Comparison of ENCODE assay signal across 17 mouse cellular contexts in genomic region chr11:96347717-96348116, GRCm38 (mm10). TPM values are rescaled to one million over a fixed set of nuclear protein-coding genes. Genes with fewer than 3 reads are reported as not detected.
DNase-seq lines count a peak whose midpoint lies in the region; ATAC-seq and TF ChIP-seq lines count a peak whose summit lies in the region.
"Had no signal": no experiment of that assay in that cellular context is flagged by ENCODE, and none has a peak within 500 bp of the region (broad histone marks: within the 10 kb centered on the region; RNA-seq: fewer than 3 reads in every experiment).

No protein-coding gene starts in this region.

- no peak for DNase-seq in heart, embryonic 10.5 days (ENCODE audit: low spot score)
- DNase-seq in heart, postnatal 14 days: no peak
- DNase-seq in lung, embryonic 14.5 days: no peak
- no peak for DNase-seq in lung, postnatal 14 days
- DNase-seq: cerebellum, adult 18-20 months; gastrocnemius, adult 2 months; liver, embryonic 13.5 days had no signal

- H3K36me3 ChIP-seq in heart, embryonic 10.5 days: 0 out of 2 replicates have a peak, but pooled peaks cover 2% of the 10 kb centered on the region
- peaks cover 35% of the 10 kb centered on the region for H3K36me3 ChIP-seq in lung, embryonic 14.5 days (ENCODE audit: insufficient read depth)
- no peaks in the 10 kb centered on the region for H3K36me3 ChIP-seq in hindbrain, embryonic 15.5 days
- H3K36me3 ChIP-seq in neural tube, embryonic 15.5 days: no peaks in the 10 kb centered on the region
- no peaks in the 10 kb centered on the region for H3K36me3 ChIP-seq in forebrain, embryonic 12.5 days (replicated peaks)
- H3K36me3 ChIP-seq: liver, embryonic 13.5 days; midbrain, embryonic 12.5 days had no signal

- H3K4me3 ChIP-seq in heart, embryonic 10.5 days: peak overlapping the region; percentile 47
- peak overlapping the region; percentile 27; the same call in 1 of the 2 replicates for H3K4me3 ChIP-seq in lung, embryonic 14.5 days (ENCODE audit: low read depth, low read length)
- H3K4me3 ChIP-seq in hindbrain, embryonic 15.5 days: no peak overlapping the region
- H3K4me3 ChIP-seq in neural tube, embryonic 15.5 days (replicated peaks): no peak overlapping the region
- no peak overlapping the region for H3K4me3 ChIP-seq in forebrain, embryonic 12.5 days (replicated peaks)
- H3K4me3 ChIP-seq: gastrocnemius, adult 2 months; liver, embryonic 13.5 days; midbrain, embryonic 12.5 days had no signal

- H3K27ac ChIP-seq in heart, embryonic 10.5 days: peak overlapping the region; percentile 77
- peak overlapping the region; percentile 98 for H3K27ac ChIP-seq in lung, embryonic 14.5 days (ENCODE audit: low read depth)
- H3K27ac ChIP-seq in hindbrain, embryonic 15.5 days (replicated peaks): peak overlapping the region; percentile 97
- H3K27ac ChIP-seq in neural tube, embryonic 15.5 days (replicated peaks): peak overlapping the region; percentile 99
- no peak overlapping the region for H3K27ac ChIP-seq in forebrain, embryonic 12.5 days
- H3K27ac ChIP-seq: gastrocnemius, adult 2 months; liver, embryonic 13.5 days; midbrain, embryonic 12.5 days had no signal

- 17% methylated on average over 4 of the region's 4 CpGs for WGBS in heart, embryonic 10.5 days
- WGBS in lung, embryonic 14.5 days: 15% methylated on average over 4 of the region's 4 CpGs
- 10% methylated on average over 4 of the region's 4 CpGs for WGBS in hindbrain, embryonic 15.5 days
- WGBS in neural tube, embryonic 15.5 days: 6% methylated on average over 4 of the region's 4 CpGs
- WGBS in forebrain, embryonic 12.5 days: 6% methylated on average over 4 of the region's 4 CpGs

- H3K4me2 ChIP-seq in lung, embryonic 14.5 days: peak overlapping the region; percentile 83
- H3K4me2 ChIP-seq in hindbrain, embryonic 15.5 days: peak overlapping the region; percentile 60
- peak overlapping the region; percentile 64 for H3K4me2 ChIP-seq in neural tube, embryonic 15.5 days
- no peak overlapping the region for H3K4me2 ChIP-seq in forebrain, embryonic 12.5 days
- H3K4me2 ChIP-seq: liver, embryonic 13.5 days; midbrain, embryonic 12.5 days had no signal

- TF ChIP-seq CTCF in lung, embryonic 14.5 days (IDR thresholded peaks at IDR 0.05; ENCODE audit: low read depth): peak; percentile 13; the same call in 1 of the 2 replicates

- H3K9me3 ChIP-seq in heart, embryonic 10.5 days: no peaks in the 10 kb centered on the region
- no peaks in the 10 kb centered on the region for H3K9me3 ChIP-seq in lung, embryonic 14.5 days (ENCODE audit: low read depth, low read length)
- H3K9me3 ChIP-seq in hindbrain, embryonic 15.5 days: no peaks in the 10 kb centered on the region
- no peaks in the 10 kb centered on the region for H3K9me3 ChIP-seq in neural tube, embryonic 15.5 days (replicated peaks)
- H3K9me3 ChIP-seq in forebrain, embryonic 12.5 days: no peaks in the 10 kb centered on the region
- H3K9me3 ChIP-seq: liver, embryonic 13.5 days; midbrain, embryonic 12.5 days had no signal

- no peak for ATAC-seq in lung, embryonic 14.5 days (ENCODE audit: insufficient read depth)
- ATAC-seq in hindbrain, embryonic 15.5 days (ENCODE audit: low FRiP score, low read depth): no peak
- no peak for ATAC-seq in neural tube, embryonic 15.5 days (ENCODE audit: low FRiP score)
- ATAC-seq in inflammation-experienced regulatory T-cells, adult 6 months: no peak
- no peak for ATAC-seq in forebrain, embryonic 12.5 days (ENCODE audit: low FRiP score)

- intact Hi-C loops in heart, postnatal 14 days (cut with DNase I): no loop called here

- H3K4me1 ChIP-seq in heart, embryonic 10.5 days: peaks cover 64% of the 10 kb centered on the region
- H3K4me1 ChIP-seq in lung, embryonic 14.5 days (ENCODE audit: insufficient read depth): peaks cover 27% of the 10 kb centered on the region
- peaks cover 65% of the 10 kb centered on the region for H3K4me1 ChIP-seq in hindbrain, embryonic 15.5 days (replicated peaks)
- peaks cover 85% of the 10 kb centered on the region for H3K4me1 ChIP-seq in neural tube, embryonic 15.5 days
- H3K4me1 ChIP-seq in forebrain, embryonic 12.5 days: peaks cover 3% of the 10 kb centered on the region

- H3K9ac ChIP-seq in lung, embryonic 14.5 days: peak overlapping the region; percentile 32
- H3K9ac ChIP-seq in hindbrain, embryonic 15.5 days: peak overlapping the region; percentile 30; the same call in 1 of the 2 replicates
- 0 out of 2 replicates have a peak overlapping the region, but pooled peaks have one; percentile 18 for H3K9ac ChIP-seq in neural tube, embryonic 15.5 days (replicated peaks)
- H3K9ac ChIP-seq in forebrain, embryonic 12.5 days: no peak overlapping the region
- H3K9ac ChIP-seq: liver, embryonic 13.5 days; midbrain, embryonic 12.5 days had no signal

- peaks cover 96% of the 10 kb centered on the region for H3K27me3 ChIP-seq in heart, embryonic 10.5 days (ENCODE audit: insufficient read depth, poor library complexity, severe bottlenecking)
- peaks cover 23% of the 10 kb centered on the region for H3K27me3 ChIP-seq in lung, embryonic 14.5 days (ENCODE audit: insufficient read depth, low read length)
- peaks cover 21% of the 10 kb centered on the region for H3K27me3 ChIP-seq in hindbrain, embryonic 15.5 days
- no peaks in the 10 kb centered on the region for H3K27me3 ChIP-seq in neural tube, embryonic 15.5 days (replicated peaks)
- H3K27me3 ChIP-seq in forebrain, embryonic 12.5 days: peaks cover 96% of the 10 kb centered on the region

RNA-seq across cellular contexts. Expression of gene Hoxb2, which starts 2.6 kb away (rescaled TPM):
- 5.7 and 27.6 TPM in 2 replicates for polyA plus RNA-seq in heart, embryonic 10.5 days (2016; fragmentation: Nextera tagmentation; extraction: Ambion mirVana)
- 1 to 10 TPM in 1 of 2 experiments, under 1 TPM in 1; 0.78 to 1.3 TPM for total RNA-seq in heart, postnatal 14 days (2021)
- 48.9 and 51.6 TPM in 2 replicates for polyA plus RNA-seq in lung, embryonic 14.5 days (2014; fragmentation: Nextera tagmentation; extraction: Ambion mirVana)
- polyA plus RNA-seq in hindbrain, embryonic 15.5 days (2015; fragmentation: Nextera tagmentation; extraction: Ambion mirVana): 26.8 and 32.9 TPM in 2 replicates
- 33.7 and 42.3 TPM in 2 replicates for polyA plus RNA-seq in neural tube, embryonic 15.5 days (2015; fragmentation: Nextera tagmentation; extraction: Ambion mirVana)
- not detected for polyA plus RNA-seq in inflammation-experienced regulatory T-cells, adult 6 months (2017; shearing (Covaris generic))
- 0.06 and 0.15 TPM in 2 replicates for polyA plus RNA-seq in forebrain, embryonic 12.5 days (2016; fragmentation: Nextera tagmentation; extraction: Ambion mirVana)
- total RNA-seq: layer of hippocampus, adult 18-20 months; left cerebral cortex, adult 8-10 months had no signal
- polyA plus RNA-seq: forebrain, embryonic 11.5 days had no signal

RNA-seq across cellular contexts. Expression of gene Hoxb1, which starts 17.8 kb away (rescaled TPM):
- 0.20 and 3.3 TPM in 2 replicates for polyA plus RNA-seq in heart, embryonic 10.5 days (2016; fragmentation: Nextera tagmentation; extraction: Ambion mirVana)
- total RNA-seq in heart, postnatal 14 days (2021): not detected
- polyA plus RNA-seq in lung, embryonic 14.5 days (2014; fragmentation: Nextera tagmentation; extraction: Ambion mirVana): 0.08 TPM in 1 of 2 replicates, not detected in the other
- 0.30 and 0.52 TPM in 2 replicates for polyA plus RNA-seq in hindbrain, embryonic 15.5 days (2015; fragmentation: Nextera tagmentation; extraction: Ambion mirVana)
- 0.38 and 0.65 TPM in 2 replicates for polyA plus RNA-seq in neural tube, embryonic 15.5 days (2015; fragmentation: Nextera tagmentation; extraction: Ambion mirVana)
- polyA plus RNA-seq in inflammation-experienced regulatory T-cells, adult 6 months (2017; shearing (Covaris generic)): not detected
- not detected in 2 replicates for polyA plus RNA-seq in forebrain, embryonic 12.5 days (2016; fragmentation: Nextera tagmentation; extraction: Ambion mirVana)
- total RNA-seq: adrenal gland, postnatal 36 days; gastrocnemius, adult 2 months; layer of hippocampus, adult 18-20 months; left cerebral cortex, adult 8-10 months had no signal
- polyA plus RNA-seq: forebrain, embryonic 11.5 days; midbrain, embryonic 12.5 days; small intestine, adult 2 months had no signal

RNA-seq across cellular contexts. Expression of gene Hoxb3, which starts 24.6 kb away (rescaled TPM):
- polyA plus RNA-seq in heart, embryonic 10.5 days (2016; fragmentation: Nextera tagmentation; extraction: Ambion mirVana): 0.42 and 1.8 TPM in 2 replicates
- under 1 TPM; 0.76 to 0.79 TPM for total RNA-seq in heart, postnatal 14 days (2021)
- polyA plus RNA-seq in lung, embryonic 14.5 days (2014; fragmentation: Nextera tagmentation; extraction: Ambion mirVana): 3.9 and 6.3 TPM in 2 replicates
- 12.8 and 13.2 TPM in 2 replicates for polyA plus RNA-seq in hindbrain, embryonic 15.5 days (2015; fragmentation: Nextera tagmentation; extraction: Ambion mirVana)
- 8.0 and 12.6 TPM in 2 replicates for polyA plus RNA-seq in neural tube, embryonic 15.5 days (2015; fragmentation: Nextera tagmentation; extraction: Ambion mirVana)
- polyA plus RNA-seq in inflammation-experienced regulatory T-cells, adult 6 months (2017; shearing (Covaris generic)): under 1 TPM in 1 of 3 experiments, not detected in 2; 0.86 TPM
- not detected in 2 replicates for polyA plus RNA-seq in forebrain, embryonic 12.5 days (2016; fragmentation: Nextera tagmentation; extraction: Ambion mirVana)
- total RNA-seq: layer of hippocampus, adult 18-20 months; left cerebral cortex, adult 8-10 months had no signal
- polyA plus RNA-seq: forebrain, embryonic 11.5 days; midbrain, embryonic 12.5 days had no signal

RNA-seq across cellular contexts. Expression of gene Hoxb4, which starts 29.6 kb away (rescaled TPM):
- 0.31 and 2.0 TPM in 2 replicates for polyA plus RNA-seq in heart, embryonic 10.5 days (2016; fragmentation: Nextera tagmentation; extraction: Ambion mirVana)
- 1 to 10 TPM; 1.0 to 1.3 TPM for total RNA-seq in heart, postnatal 14 days (2021)
- 3.8 and 3.9 TPM in 2 replicates for polyA plus RNA-seq in lung, embryonic 14.5 days (2014; fragmentation: Nextera tagmentation; extraction: Ambion mirVana)
- 3.5 and 3.8 TPM in 2 replicates for polyA plus RNA-seq in hindbrain, embryonic 15.5 days (2015; fragmentation: Nextera tagmentation; extraction: Ambion mirVana)
- polyA plus RNA-seq in neural tube, embryonic 15.5 days (2015; fragmentation: Nextera tagmentation; extraction: Ambion mirVana): 3.7 and 5.0 TPM in 2 replicates
- 1 to 10 TPM in 2 of 3 experiments, under 1 TPM in 1; 0.92 to 1.5 (median 1.2) TPM for polyA plus RNA-seq in inflammation-experienced regulatory T-cells, adult 6 months (2017; shearing (Covaris generic))
- polyA plus RNA-seq in forebrain, embryonic 12.5 days (2016; fragmentation: Nextera tagmentation; extraction: Ambion mirVana): not detected in 2 replicates
- total RNA-seq: layer of hippocampus, adult 18-20 months had no signal
- polyA plus RNA-seq: forebrain, embryonic 11.5 days; midbrain, embryonic 12.5 days had no signal

RNA-seq across cellular contexts. Expression of gene Hoxb5, which starts 44.6 kb away (rescaled TPM):
- polyA plus RNA-seq in heart, embryonic 10.5 days (2016; fragmentation: Nextera tagmentation; extraction: Ambion mirVana): 1.0 and 5.2 TPM in 2 replicates
- under 1 TPM; 0.19 to 0.22 TPM for total RNA-seq in heart, postnatal 14 days (2021)
- 65.9 and 76.1 TPM in 2 replicates for polyA plus RNA-seq in lung, embryonic 14.5 days (2014; fragmentation: Nextera tagmentation; extraction: Ambion mirVana)
- 115 and 140 TPM in 2 replicates for polyA plus RNA-seq in hindbrain, embryonic 15.5 days (2015; fragmentation: Nextera tagmentation; extraction: Ambion mirVana)
- 39.5 and 106 TPM in 2 replicates for polyA plus RNA-seq in neural tube, embryonic 15.5 days (2015; fragmentation: Nextera tagmentation; extraction: Ambion mirVana)
- not detected for polyA plus RNA-seq in inflammation-experienced regulatory T-cells, adult 6 months (2017; shearing (Covaris generic))
- polyA plus RNA-seq in forebrain, embryonic 12.5 days (2016; fragmentation: Nextera tagmentation; extraction: Ambion mirVana): not detected in 2 replicates
- total RNA-seq: layer of hippocampus, adult 18-20 months; left cerebral cortex, adult 8-10 months had no signal
- polyA plus RNA-seq: forebrain, embryonic 11.5 days; midbrain, embryonic 12.5 days had no signal

Comparison
In these comparisons a context has a peak if more than half of its experiments do, and no peak if none do; other contexts are left out.
1. H3K4me3 ChIP-seq: peak in heart, embryonic 10.5 days (single experiment) and lung, embryonic 14.5 days (single experiment); none in hindbrain, embryonic 15.5 days (single experiment), neural tube, embryonic 15.5 days (single experiment) and forebrain, embryonic 12.5 days (single experiment).